Mouse (Mus musculus) C2C12 (cell line): ENCODE measurements around the gene Pts. TPM values are rescaled to one million over a fixed set of nuclear protein-coding genes. Genes with fewer than 3 reads are reported as not detected.

Source experiments
- H3K27me3 ChIP-seq: one replicate; pipeline ENCODE4 v1.6.1; 2011; ENCODE audit not compliant: control insufficient read depth, insufficient read depth, insufficient read length
- H3K36me3 ChIP-seq: one replicate; pipeline ENCODE4 v1.6.1; 2011; ENCODE audit not compliant: control insufficient read depth, insufficient read depth
- H3K4me3 ChIP-seq: one replicate; pipeline ENCODE4 v1.5.1; 2011; ENCODE audit warnings: mild to moderate bottlenecking, control low read depth; ENCODE audit not compliant: poor library complexity, insufficient read depth, severe bottlenecking
- H3K79me2 ChIP-seq: one replicate; pipeline ENCODE4 v1.6.1; 2011; ENCODE audit not compliant: control insufficient read depth, insufficient read depth
- H3K79me3 ChIP-seq: one replicate; pipeline ENCODE4 v1.6.1; 2011; ENCODE audit warnings: low read depth, control low read depth
- H3ac ChIP-seq: one replicate; pipeline ENCODE3; 2011; ENCODE audit warnings: low read depth; ENCODE audit not compliant: control insufficient read depth, insufficient read length
- CEBPB ChIP-seq: IDR thresholded peaks from one replicate; pipeline ENCODE4 v1.6.1; 2011; ENCODE audit warnings: low read depth, mild to moderate bottlenecking, control low read depth, moderate library complexity
- CTCF ChIP-seq: IDR thresholded peaks from one replicate; pipeline ENCODE4 v1.5.1; 2011; ENCODE audit not compliant: control insufficient read depth, insufficient read depth, insufficient read length
- FOSL1 ChIP-seq: IDR thresholded peaks from one replicate; pipeline ENCODE4 v1.8.0; 2011; ENCODE audit warnings: mild to moderate bottlenecking, low read length; ENCODE audit not compliant: poor library complexity, insufficient read depth, severe bottlenecking
- MAX ChIP-seq: IDR thresholded peaks from one replicate; pipeline ENCODE4 v1.6.1; 2011; ENCODE audit warnings: mild to moderate bottlenecking, control low read depth
- MYOD1 ChIP-seq: IDR thresholded peaks from one replicate; pipeline ENCODE4 v1.6.1; 2011; ENCODE audit warnings: low read depth; ENCODE audit not compliant: control insufficient read depth, insufficient read length
- MYOG ChIP-seq: IDR thresholded peaks from one replicate; pipeline ENCODE4 v1.6.1; 2011; ENCODE audit not compliant: control insufficient read depth, insufficient read length; ENCODE audit errors: extremely low read depth
- USF1 ChIP-seq: IDR thresholded peaks from one replicate; pipeline ENCODE4 v1.6.1; 2011; ENCODE audit warnings: low read depth, mild to moderate bottlenecking, control low read depth, moderate library complexity
- polyA plus RNA-seq: library from polyadenylated mRNA; unstranded; fragments of >200 nt; fragmentation: generic; extraction: Trizol; gene quantifications from one replicate; pipeline ENCODE4 v1.2.1, GENCODE M21; 2012; ENCODE audit warnings: missing spikeins

Gene Pts
- polyA plus RNA-seq, 1 experiment: 11.0 TPM

GRCm38 (mm10) chr9:50494311-50494710, 34.2 kb downstream of the Pts start, which contains the start of gene Plet1:
TSS of gene Plet1 (plus strand) at chr9:50494525.
- Histone ChIP-seq H3ac (no peak within 1 kb of the TSS), H3K36me3 (no peaks in the 10 kb centered on the region), H3K27me3 (no peaks in the 10 kb centered on the region), H3K4me3 (no peak within 1 kb of the TSS), H3K79me2 (no peaks in the 10 kb centered on the region), H3K79me3 (no peaks in the 10 kb centered on the region)
- TF ChIP-seq MYOD1: no peak
- TF ChIP-seq CEBPB: no peak
- no peak for TF ChIP-seq USF1
- no peak for TF ChIP-seq FOSL1
- TF ChIP-seq MAX: no peak
- TF ChIP-seq CTCF: no peak
- no peak for TF ChIP-seq MYOG

- TF ChIP-seq USF1 (no peak), MAX (no peak), CTCF (no peak), CEBPB (no peak), FOSL1 (no peak), MYOD1 (no peak), MYOG (no peak)
- no peaks in the 10 kb centered on the region for H3K36me3 ChIP-seq
- H3K4me3 ChIP-seq: no peak overlapping the region
- no peaks in the 10 kb centered on the region for H3K79me3 ChIP-seq
- no peaks in the 10 kb centered on the region for H3K27me3 ChIP-seq
- H3K79me2 ChIP-seq: no peaks in the 10 kb centered on the region
- H3ac ChIP-seq: no peak overlapping the region
Observed at GRCm38 (mm10) chr9:50493777-50494176, 34.7 kb downstream of the Pts start.

- Histone ChIP-seq H3K79me3 (no peaks in the 10 kb centered on the region), H3K4me3 (no peak overlapping the region), H3ac (no peak overlapping the region), H3K36me3 (no peaks in the 10 kb centered on the region), H3K27me3 (no peaks in the 10 kb centered on the region), H3K79me2 (no peaks in the 10 kb centered on the region)
- no peak for TF ChIP-seq USF1
- TF ChIP-seq MYOG: no peak
- TF ChIP-seq MAX: no peak
- TF ChIP-seq CEBPB: no peak
- TF ChIP-seq FOSL1: no peak
- no peak for TF ChIP-seq CTCF
- TF ChIP-seq MYOD1: peak; percentile 68
Observed at GRCm38 (mm10) chr9:50491531-50492045, 36.9 kb downstream of the Pts start.

- H3K36me3 ChIP-seq: no peaks in the 10 kb centered on the region
- no peaks in the 10 kb centered on the region for H3K79me2 ChIP-seq
- no peak overlapping the region for H3ac ChIP-seq
- TF ChIP-seq MAX (no peak), CEBPB (no peak), MYOG (no peak), CTCF (no peak), FOSL1 (no peak)
- H3K79me3 ChIP-seq: no peaks in the 10 kb centered on the region
- H3K27me3 ChIP-seq: no peaks in the 10 kb centered on the region
- no peak overlapping the region for H3K4me3 ChIP-seq
Observed at GRCm38 (mm10) chr9:50490836-50491235, 37.7 kb downstream of the Pts start.

GRCm38 (mm10) chr9:50485521-50485920, 43.0 kb downstream of the Pts start:
- Histone ChIP-seq H3K79me2 (no peaks in the 10 kb centered on the region), H3K36me3 (no peaks in the 10 kb centered on the region), H3K79me3 (no peaks in the 10 kb centered on the region), H3K4me3 (no peak overlapping the region), H3ac (no peak overlapping the region), H3K27me3 (no peaks in the 10 kb centered on the region)
- TF ChIP-seq MYOD1 (no peak), MYOG (no peak), CEBPB (no peak), USF1 (no peak)

GRCm38 (mm10) chr9:50482743-50483142, 45.8 kb downstream of the Pts start:
- H3ac ChIP-seq: no peak overlapping the region
- TF ChIP-seq MYOD1 (no peak), FOSL1 (no peak), USF1 (no peak), MAX (no peak), CEBPB (no peak), MYOG (no peak), CTCF (no peak)
- no peaks in the 10 kb centered on the region for H3K36me3 ChIP-seq
- H3K79me2 ChIP-seq: no peaks in the 10 kb centered on the region
- no peaks in the 10 kb centered on the region for H3K27me3 ChIP-seq
- H3K4me3 ChIP-seq: no peak overlapping the region
- H3K79me3 ChIP-seq: no peaks in the 10 kb centered on the region
